Comparison of ENCODE assay signal across 24 mouse cellular contexts in genomic region chr16:92992876-92993275, GRCm38 (mm10).
"Had no signal": no experiment of that assay in that cellular context is flagged by ENCODE, and none has a peak within 500 bp of the region (broad histone marks: within the 10 kb centered on the region; RNA-seq: fewer than 3 reads in every experiment).

No protein-coding gene starts in this region.

- ATAC-seq: hindbrain, postnatal 0 days; intestine, embryonic 16.5 days had no signal

- H3K27me3 ChIP-seq: hindbrain, embryonic 15.5 days; limb, embryonic 15.5 days had no signal

- H3K4me3 ChIP-seq: heart, embryonic 10.5 days; heart, embryonic 13.5 days; heart, embryonic 15.5 days; hindbrain, embryonic 13.5 days; hindbrain, embryonic 15.5 days; kidney, embryonic 15.5 days; limb, embryonic 13.5 days; limb, embryonic 15.5 days had no signal

- DNase-seq: gastrocnemius, postnatal 14 days; gastrocnemius, postnatal 36 days; heart, adult 18-20 months; heart, postnatal 14 days; heart, postnatal 36 days; kidney, adult 11 months; kidney, adult 2 months; kidney, adult 9 months; kidney, postnatal 14 days; kidney, postnatal 36 days; layer of hippocampus, adult 9-11 months; layer of hippocampus, postnatal 36 days; left cerebral cortex, postnatal 4 days had no signal

- H3K4me1 ChIP-seq: heart, embryonic 10.5 days; heart, embryonic 13.5 days; heart, embryonic 15.5 days; hindbrain, embryonic 13.5 days; hindbrain, embryonic 15.5 days; limb, embryonic 13.5 days; limb, embryonic 15.5 days had no signal

- H3K4me2 ChIP-seq: heart, embryonic 13.5 days; heart, embryonic 15.5 days; hindbrain, embryonic 13.5 days; hindbrain, embryonic 15.5 days; kidney, embryonic 15.5 days; limb, embryonic 13.5 days; limb, embryonic 15.5 days had no signal

- H3K27ac ChIP-seq: heart, embryonic 10.5 days; heart, embryonic 13.5 days; heart, embryonic 15.5 days; hindbrain, embryonic 13.5 days; hindbrain, embryonic 15.5 days; hindbrain, postnatal 0 days; kidney, embryonic 15.5 days; kidney, postnatal 0 days; limb, embryonic 13.5 days; limb, embryonic 15.5 days had no signal

- H3K36me3 ChIP-seq: heart, embryonic 10.5 days; heart, embryonic 13.5 days; heart, embryonic 15.5 days; hindbrain, embryonic 13.5 days; hindbrain, embryonic 15.5 days; kidney, embryonic 15.5 days; limb, embryonic 13.5 days; limb, embryonic 15.5 days had no signal

- H3K9ac ChIP-seq: heart, embryonic 13.5 days; heart, embryonic 15.5 days; hindbrain, embryonic 13.5 days; hindbrain, embryonic 15.5 days; kidney, embryonic 15.5 days; limb, embryonic 13.5 days; limb, embryonic 15.5 days had no signal

- H3K9me3 ChIP-seq: heart, embryonic 10.5 days; heart, embryonic 13.5 days; heart, embryonic 15.5 days; hindbrain, embryonic 13.5 days; hindbrain, embryonic 15.5 days; kidney, embryonic 15.5 days; limb, embryonic 13.5 days; limb, embryonic 15.5 days had no signal
